Mouse (Mus musculus) cortical plate, adult 2 months (tissue): Measurements from ENCODE around the gene Nlrp1b.

Source experiments
- CTCF ChIP-seq: fragments of 200-500 bp; IDR thresholded peaks from 2 replicates; pipeline ENCODE4 v1.5.1; 2011; ENCODE audit warnings: mild to moderate bottlenecking, control low read depth, low read length; ENCODE audit not compliant: insufficient read depth; ENCODE audit errors: extremely low read depth
- POLR2A ChIP-seq: fragments of 200-500 bp; IDR thresholded peaks from 2 replicates; pipeline ENCODE4 v1.6.1; 2011; ENCODE audit warnings: mild to moderate bottlenecking, low read length, control low read depth; ENCODE audit not compliant: insufficient read depth; ENCODE audit errors: extremely low read depth

GRCm38 (mm10) chr11:71107128-71107527, 123.4 kb downstream of the Nlrp1b start:
- TF ChIP-seq CTCF, result no peak
- TF ChIP-seq POLR2A, result no peak
